Mouse (Mus musculus) fibroblast of lung, adult 2 months (primary cell): Measurements from ENCODE around the gene Gmeb2.

Experiments used
- DNase-seq: peaks from one replicate; pipeline ENCODE4 v3.0.0-alpha.2; 2011; ENCODE audit warnings: low read depth

Gmeb2 gene

DNA sequence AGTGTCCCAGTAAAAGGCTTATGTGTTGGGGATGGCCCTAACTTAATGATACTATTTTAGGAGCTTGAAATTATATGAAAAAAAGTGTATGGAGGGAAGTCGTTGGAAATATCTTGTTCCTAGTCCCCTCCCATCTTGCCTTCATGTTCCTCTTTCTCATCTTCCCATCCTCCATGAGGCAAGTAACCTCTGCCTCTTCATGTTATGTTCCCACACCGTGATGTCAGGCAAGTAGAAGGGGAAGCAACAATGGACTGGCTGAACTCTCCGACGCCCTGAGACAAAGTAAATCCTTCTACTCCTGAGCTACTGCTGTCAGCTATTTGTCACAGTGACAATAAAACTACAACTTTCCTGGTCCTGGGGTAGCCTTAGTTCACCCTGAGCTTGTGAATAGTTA, 13.2 kb downstream of the Gmeb2 start:
- no peak for DNase-seq

DNA sequence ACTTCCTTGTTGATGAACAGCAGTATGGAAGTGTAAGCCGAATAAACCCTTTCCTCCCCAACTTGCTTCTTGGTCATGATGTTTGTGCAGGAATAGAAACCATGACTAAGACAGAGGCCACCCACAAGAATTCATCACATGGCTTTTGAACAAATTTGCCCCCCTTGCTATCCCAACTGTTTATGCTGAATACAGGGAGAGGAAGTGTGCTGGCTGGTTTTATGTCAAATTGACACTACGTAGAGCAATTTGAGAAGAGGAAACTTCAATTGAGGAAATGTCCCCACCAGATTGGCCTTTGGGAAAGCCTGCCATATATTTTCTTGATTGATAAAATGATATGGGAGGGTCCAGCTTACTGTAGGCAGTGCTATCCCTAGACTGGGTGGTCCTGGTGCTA, 14.0 kb downstream of the Gmeb2 start:
- no peak for DNase-seq

DNA sequence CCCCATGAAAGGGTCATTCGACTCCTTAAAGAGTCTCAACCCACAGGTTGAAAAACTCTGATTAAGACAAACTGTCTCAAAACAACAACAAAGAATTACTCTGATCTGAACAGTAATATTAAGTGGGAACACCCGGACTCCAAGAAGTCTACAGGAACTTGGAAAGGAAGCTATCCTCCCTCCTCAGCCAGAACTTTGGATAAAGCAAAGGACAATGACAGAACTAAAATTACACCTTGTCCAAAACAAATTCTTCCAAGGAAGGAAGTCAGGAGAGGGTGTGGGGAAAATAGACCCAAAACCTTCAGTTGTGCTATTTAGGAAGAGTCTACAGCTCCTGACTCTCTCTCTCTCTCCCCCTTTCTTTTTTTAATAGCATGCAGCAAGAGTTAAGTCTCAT, 15.7 kb downstream of the Gmeb2 start:
- no peak for DNase-seq

DNA sequence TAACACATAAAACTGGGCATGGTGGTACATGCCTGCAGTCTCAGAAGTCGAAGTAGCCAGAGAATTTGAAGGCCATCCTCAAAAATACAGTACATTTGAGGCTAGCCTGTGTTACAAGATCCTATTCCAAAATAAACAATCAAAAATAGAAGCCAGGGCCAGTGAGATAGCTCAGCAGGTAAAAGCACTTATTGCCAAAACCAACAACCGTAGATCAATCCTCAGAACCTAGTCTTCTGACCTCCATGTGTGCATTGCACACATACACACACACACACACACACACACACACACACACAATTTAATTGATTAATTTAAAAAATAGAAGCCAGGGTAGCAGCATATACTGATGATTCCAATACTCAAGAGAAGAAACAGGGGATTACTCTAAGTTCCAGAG, 21.0 kb downstream of the Gmeb2 start:
- no peak for DNase-seq

DNA sequence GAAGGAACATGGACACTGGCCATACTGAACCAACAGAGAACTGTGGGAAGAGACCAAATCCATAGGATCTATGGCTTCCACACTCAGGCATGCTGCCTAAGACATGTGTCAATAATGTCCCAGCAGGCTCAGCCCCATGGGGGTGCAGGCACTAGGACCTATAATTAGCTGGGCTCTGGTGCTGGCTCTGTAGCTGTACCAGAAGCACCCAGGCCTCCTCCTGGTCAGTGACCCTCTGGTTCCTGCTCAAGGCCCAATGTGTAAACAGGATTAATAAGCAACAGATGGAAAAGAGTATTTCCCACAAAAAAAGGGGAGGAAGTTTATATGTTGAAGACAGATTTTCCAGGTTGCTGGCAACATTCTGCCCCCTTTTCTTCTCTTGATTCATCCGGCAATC, 34.6 kb downstream of the Gmeb2 start:
- no peak for DNase-seq

DNA sequence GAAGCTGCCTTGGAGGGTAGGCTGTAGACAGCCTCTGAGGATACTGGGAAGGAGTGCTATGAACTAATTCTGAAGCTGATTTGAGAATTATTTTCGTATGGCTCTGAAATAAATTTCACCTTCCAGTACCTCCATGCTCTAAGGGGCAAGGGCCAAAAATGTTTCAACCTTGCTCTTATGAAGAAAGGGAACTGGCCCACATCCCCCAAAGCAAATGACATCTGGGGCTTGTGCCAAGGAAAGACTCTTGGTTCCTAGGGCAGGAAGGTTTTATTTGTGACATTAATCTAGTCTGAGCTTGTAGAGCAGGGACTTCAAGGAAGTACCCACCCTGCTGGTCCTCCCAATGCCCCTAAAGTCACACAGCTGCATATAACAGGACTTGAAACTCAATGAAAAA, 36.0 kb downstream of the Gmeb2 start:
- DNase-seq, result no peak

DNA sequence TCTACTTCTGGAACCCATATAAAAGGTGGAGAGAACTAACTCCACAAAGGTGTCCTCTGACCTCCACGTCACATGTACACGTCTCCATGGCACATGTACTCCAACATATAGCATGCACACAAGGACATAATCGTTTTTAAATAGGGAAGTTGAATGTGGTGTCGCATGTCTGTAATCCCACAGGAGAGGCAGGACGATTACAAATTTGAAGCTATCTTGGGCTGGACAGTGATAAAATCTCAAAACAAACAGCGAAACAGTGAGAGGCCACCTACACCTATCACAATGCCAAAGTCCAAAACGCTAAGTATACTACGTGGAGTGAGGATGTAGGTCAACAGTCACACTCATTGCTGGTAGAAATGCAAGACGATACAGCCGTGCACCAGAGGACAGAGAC, 38.6 kb downstream of the Gmeb2 start:
- no peak for DNase-seq

DNA sequence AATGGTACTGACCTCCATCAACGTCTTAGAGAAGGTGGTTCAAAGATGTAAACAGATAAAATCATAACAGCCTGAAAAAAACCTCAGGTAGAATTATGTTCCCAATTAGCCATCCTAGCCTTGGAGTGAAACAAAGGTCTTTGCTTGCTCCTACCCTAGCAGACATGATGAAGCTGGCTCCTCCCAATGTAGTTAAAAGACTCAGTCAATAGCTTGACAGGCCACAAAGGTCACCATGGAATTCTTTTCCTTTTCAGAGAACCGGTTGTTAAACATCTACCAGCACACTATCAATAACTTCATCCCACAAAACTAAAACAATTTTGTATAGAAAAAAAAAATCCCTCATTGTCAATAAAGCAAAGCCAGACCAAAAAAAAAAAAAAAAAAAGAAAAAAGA, 42.8 kb downstream of the Gmeb2 start:
- DNase-seq, result no peak

DNA sequence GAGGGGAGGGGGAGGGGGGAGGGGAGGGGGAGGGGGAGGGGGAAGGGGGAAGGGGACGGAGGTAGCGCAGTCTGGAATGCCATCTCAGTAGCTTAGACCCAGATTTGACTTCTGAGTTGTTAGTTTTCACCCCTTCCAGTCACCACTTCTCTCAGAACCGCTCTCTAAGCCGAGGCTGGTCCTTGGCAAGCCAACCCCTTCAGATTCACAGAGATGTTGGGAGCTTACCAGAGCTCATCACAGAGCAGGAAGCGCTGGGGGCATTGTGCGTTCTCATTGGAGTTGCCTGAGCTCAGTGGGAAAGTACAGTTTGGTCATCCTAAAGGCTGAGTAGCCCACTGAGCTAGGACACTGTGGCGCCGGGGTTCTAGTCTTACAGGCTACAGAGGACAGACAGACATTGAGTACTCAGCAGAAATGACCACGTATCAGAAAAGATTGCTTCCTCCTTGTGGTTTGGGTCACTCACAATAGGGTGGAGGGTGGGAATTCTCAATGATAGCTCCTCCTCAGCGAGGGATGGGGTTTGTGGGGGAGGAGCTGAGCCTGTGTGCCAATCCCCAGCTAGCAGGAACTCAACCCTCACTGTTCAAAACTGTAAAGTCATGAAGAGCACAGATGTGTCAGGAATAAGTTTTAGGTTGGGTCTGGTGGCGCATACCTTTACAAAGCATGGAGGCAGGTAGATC, 44.0 kb downstream of the Gmeb2 start:
- peak; percentile 16 for DNase-seq

DNA sequence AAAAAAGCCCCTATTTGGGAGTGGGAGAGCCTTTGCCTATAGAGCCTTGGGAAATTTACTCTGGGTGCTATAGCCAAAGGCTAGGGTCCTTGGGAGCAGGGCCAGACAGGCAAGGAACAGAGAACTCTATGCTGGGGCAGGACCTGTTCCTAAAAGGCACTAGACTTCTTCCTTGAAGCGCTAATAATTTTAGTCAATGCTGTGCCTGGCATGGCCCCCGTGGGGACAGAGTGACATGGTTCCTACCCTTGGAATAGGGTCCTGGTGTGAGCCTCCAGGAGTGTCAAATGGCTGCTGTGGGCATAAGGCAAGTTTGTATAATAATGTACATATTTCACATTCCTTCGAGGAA, 45.5 kb downstream of the Gmeb2 start:
- DNase-seq, result no peak

DNA sequence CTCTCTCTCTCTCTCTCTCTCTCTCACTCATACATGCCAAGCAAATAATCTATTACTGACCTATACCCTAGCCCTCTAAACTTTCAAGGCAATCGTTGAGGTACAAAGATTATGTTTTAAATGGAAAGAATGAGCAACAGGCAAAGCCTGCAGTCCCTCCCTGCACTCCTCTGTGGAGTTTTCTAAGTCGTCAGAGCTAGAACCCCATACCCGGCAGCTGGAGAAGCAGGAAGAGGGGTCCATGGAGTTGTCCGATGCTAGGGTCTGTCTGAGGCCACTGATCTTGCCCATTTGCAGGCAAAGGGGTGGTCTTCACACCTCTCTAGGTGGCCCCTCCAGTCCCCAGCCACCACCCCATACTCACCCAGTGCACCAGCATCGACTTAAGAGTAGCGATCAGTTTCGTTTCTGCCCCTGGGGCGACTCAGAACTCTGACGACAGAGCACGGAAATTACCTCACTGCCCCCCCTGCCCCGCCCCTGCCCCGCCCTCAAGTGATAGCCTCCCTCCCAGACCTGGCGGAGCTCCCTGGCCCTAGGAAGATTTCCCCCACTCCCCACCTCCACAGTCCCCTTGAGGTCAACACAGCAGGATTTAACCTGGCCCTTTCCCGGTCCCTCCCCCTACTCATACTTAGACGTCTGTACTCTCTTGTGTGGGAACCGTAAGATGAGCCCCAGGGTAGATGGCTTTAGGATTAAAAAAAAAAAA, 46.1 kb downstream of the Gmeb2 start, which contains the start of gene Helz2:
Helz2 (minus strand) TSS at position 426 of the 712 bp plus-strand sequence.
- peak; percentile 16 for DNase-seq

DNA sequence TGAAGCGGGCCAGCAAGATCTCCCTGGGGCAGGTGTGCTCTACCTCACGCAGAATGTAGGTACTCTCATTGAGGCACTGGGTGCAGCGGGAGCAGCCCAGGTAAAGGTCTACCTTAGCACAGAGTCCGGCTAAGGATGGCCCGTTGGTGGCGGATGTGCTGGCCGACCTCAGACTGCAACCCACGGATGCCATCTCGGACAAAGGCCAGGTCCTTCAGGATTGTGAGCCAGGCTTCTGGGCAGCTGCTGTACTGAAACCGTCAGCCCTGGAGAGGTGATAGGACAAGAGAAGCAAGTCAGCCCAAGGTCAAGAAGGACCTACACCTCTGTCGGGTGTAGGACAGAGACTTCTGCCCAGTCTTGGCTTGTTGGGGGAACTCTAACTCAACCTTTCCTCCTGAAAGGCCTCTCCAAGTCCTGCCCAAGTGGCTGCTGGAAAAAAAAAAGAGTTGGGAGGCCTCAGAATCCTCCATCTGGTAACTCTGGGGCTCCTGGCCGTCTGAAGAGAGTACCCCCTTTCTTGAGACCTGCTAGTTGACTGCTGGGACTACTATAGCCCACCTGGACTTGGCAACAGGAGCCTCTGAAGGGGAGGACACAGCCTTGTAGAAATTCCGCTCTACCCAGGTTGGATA, 46.9 kb downstream of the Gmeb2 start:
- DNase-seq, result no peak

DNA sequence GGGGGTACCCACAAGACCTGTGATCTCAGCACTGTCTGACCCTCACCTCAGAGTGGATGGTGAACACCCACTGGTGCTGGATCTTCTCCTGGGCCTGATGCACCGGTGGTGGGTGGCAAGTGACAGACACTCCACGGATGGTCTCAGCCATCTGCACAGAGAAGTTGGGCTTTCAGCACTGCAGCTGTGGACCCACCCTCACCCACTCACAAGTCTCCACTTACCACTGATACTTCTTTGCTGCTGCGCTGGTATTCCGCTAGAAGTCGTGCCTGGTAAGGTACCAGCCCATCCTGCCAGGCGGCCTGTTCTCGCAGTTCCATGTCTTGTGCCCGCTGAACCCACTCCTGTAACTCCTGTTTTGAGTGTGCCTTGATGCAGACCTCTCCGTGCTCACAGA, 48.6 kb downstream of the Gmeb2 start:
- DNase-seq, result no peak

DNA sequence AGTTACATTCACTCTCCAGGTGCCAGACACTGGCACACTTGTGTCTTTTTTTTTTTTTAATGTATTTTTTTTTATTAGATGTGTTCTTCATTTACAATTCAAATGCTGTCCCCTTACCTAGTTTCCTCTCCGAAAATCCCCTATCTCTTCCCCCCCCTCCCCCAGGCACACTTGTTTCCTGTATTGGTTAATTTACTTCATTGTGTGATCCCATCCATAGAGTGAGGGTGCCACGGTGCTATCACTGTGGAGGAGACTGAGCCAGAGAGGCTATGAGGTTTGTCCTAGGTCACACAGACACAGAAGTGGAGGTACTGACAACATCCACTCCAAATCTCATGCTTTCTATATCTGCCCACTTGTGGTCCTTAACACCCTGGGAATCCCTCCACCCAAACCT, 49.0 kb downstream of the Gmeb2 start:
- DNase-seq, result no peak

DNA sequence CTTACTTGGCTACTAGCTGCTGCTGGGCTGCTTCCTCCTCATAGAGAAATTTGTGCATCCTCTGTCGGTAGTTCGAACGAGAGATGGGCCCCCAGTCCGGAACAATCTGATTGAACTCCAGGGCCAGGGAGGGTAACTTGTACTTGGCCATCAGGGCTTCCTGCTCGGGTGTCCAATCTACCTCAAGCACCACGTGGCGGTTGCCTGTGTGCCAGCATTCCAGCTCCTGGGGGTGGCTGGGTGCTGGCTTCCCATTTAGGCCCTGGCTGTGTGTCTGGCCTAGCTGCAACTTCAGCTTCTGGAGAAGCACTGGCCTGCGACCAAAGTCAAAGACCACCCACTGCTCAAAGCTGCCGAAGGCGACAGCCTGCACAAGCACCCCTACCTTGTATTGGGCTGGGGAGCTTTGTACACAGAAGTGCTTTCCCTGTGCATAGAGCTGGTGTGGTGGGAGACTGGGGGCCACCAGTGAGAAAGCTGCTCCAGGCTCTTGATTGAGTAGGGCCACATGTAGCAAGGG, 49.7 kb downstream of the Gmeb2 start:
- no peak for DNase-seq

DNA sequence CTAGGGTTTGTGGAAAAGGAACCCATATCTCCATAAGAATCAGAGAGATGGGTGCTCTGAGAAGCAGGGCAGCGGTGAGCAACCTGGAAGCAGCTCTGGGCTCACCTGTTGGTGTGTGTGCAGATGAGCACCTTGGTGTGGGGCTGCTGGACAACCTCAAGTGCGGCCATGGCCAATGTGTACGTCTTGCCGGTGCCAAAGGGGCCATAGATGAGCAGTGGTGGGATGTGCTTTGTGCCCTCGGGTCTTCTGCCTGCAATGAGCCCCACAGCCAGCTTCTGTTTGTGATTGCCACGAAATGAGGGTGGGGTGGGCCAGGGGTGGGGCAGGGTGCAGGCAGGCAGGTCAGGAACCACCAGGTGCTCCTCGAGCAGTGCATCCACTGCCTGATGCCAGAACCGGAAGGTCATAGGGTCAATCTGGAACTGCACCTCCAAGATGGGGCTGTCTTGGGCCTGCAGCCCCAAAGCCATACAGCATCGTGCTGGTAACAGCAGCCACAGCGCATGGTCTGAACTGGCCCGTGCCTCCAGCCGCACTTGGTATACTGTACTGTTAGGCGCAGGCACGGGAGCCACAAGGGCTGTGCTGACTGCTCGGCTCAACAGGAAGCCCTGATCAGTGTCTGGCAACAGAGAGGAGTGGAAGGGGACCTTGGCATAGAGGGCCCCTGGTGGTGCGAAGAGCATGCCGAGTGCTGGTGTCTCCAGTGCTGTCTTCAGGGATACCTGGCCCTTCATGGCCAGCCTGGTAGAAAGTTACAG, 50.4 kb downstream of the Gmeb2 start:
- DNase-seq, result no peak

DNA sequence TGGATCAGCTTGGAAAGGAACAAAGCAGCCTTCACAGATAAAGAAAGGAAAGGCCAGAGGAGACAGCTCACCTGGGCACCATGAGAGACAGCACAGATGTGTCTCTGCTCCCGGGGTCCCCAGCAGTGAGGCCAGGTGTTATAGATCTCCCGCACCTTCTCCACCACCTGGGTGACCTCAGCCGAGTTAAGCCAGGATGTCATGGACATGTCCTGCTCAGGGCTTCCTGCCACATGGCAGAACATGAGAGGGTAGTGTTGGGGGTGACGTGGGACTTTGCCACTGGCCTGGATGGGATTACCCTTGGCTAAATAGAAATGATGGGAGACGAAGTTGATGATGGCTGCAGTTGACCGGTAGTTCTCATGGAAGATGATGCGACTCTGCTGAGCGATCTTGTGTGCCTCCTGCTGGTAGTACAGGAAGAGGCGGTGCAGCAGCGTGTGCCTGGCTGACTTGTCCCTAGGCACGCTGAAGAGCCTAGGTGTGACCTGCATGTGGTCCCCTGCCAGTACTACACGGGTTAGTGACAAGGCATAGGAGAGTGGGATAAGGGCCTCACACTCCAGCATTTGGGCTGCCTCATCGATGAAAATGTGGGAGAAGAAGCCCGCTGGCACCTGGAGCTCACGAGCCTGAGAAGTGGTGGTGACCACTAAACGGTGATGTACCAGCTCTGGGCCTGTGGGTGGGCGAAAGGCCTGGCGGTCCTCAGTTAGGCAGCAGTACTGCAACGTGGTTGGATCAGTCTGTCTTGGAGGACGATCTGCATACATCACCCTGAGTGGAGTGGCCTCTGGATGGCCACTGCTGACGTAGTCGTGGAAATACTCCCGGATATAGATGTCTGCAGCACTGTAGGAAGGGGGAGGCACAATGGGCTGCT, 51.9 kb downstream of the Gmeb2 start:
- no peak for DNase-seq

DNA sequence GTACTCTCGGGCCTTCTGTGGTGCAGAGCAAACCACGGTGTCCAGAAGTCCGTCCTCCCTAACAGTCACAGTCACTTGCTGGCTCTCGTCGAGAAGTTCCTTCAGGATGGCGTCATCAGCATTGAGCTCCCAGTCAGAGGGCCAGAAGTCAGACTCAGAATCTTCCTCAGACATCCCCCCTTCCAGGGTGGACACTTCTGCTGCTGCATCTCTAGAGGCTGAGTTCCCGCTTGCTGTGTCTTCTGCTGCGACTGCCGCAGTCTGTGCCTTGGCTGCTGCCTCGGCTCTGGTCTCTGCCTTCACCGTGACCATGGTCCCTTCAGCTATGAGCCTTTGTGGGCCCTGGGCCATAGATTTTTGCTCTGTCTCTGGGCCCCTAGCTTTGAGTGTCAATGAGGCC, 53.2 kb downstream of the Gmeb2 start:
- no peak for DNase-seq

DNA sequence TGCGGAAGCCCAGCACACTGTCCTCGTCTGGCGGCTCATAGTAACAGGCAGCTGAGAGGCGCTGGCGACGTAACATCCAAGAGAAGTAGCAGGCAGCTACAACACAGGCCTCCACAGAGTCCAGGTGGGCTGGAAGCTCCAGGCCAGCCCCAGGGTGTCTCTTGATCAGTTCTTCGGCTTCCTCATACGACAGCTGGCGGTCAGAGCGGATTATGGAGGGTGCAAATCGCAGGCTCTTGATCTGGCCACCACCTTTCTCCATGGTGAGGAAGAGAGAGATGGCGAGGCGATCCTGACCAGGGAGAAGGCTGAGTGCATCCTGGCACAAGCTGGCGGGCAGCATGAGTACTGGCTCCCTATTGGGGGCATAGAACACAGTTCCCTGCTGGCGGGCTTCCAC, 54.4 kb downstream of the Gmeb2 start:
- no peak for DNase-seq

DNA sequence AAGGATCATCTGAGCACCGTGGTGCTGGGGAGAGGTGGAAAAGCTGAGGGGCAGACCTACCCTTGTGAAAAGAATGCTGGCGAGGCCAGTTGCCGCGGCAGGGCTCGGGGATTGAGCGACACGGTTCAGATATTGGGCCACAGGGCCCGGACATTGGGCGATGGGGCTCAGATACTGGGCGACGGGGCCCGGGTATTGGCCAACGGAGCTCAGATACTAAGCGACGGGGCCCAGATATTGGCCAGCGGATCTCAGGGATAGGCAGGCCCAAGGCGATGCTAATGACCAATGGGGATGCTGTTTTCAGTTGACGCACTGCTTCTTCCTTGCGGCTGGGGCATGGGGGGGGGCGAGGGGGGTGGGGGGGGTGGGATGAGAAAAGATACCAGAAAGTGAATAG, 56.7 kb downstream of the Gmeb2 start:
- DNase-seq, result no peak

DNA sequence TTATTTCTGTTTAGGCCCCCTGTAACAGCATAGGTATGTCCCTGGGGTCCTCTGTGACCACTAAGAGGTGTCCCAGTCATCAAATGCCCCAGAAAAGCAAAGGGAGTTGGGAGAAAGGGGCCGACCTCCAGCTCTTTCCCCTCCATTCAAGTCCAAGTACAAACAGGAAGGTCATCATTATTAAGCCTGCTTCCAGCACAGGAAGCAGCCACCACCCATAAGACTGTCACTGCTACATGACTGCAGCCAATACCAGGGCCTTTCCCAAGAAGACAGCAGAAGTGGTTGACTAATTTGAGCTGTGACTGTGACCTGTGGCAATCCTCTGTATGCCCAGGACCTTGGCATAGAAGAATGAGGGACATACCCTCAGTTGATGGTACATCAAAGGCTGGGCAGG, 59.5 kb downstream of the Gmeb2 start:
- no peak for DNase-seq

DNA sequence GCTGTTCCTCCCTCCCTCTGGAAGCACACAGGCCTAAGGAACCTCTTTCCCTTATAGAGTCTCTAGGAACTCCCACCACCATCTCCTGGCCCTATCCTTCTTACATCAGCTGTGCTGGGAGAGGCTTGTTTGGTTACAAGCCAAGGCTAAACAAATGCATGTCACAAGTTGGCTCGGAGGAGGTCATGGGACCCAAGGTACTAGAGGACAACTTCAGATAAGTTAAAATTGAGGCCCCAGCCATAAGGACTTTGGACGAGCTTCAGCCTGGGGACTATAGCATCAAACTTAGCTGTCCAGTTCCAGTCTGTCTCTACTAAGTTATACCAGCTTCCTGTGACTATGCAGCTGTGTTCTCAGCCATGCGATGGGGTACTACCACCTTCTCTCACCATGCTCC, 60.7 kb downstream of the Gmeb2 start:
- no peak for DNase-seq
